Mouse (Mus musculus) lung, postnatal 0 days (tissue): Measurements from ENCODE around the gene Radil. TPM values are rescaled to one million over a fixed set of nuclear protein-coding genes. Genes with fewer than 3 reads are reported as not detected.

Source experiments
- ATAC-seq: fragments of 200-750 bp; cut with Nextera tagmentation; 2 replicates; pipeline ENCODE4 v1.8.0; 2017; ENCODE audit warnings: moderate library complexity
- DNase-seq: peaks from one replicate; pipeline ENCODE4 v3.0.0-alpha.2; 2016; ENCODE audit warnings: low spot score
- H3K27ac ChIP-seq: fragments of 300-500 bp; sonication (generic); 2 replicates; pipeline ENCODE4 v1.5.1; 2014; ENCODE audit warnings: antibody characterized with exemption, mild to moderate bottlenecking, low read length, mixed read lengths
- H3K27me3 ChIP-seq: fragments of 300-500 bp; sonication (generic); replicated peaks from 2 replicates; pipeline ENCODE4 v1.6.1; 2014; ENCODE audit warnings: low read length, mixed read lengths; ENCODE audit not compliant: insufficient read depth
- H3K36me3 ChIP-seq: fragments of 300-500 bp; sonication (generic); 2 replicates; pipeline ENCODE4 v1.6.1; 2014; ENCODE audit warnings: low read length, mixed read lengths; ENCODE audit not compliant: insufficient read depth
- H3K4me1 ChIP-seq: fragments of 300-500 bp; sonication (generic); 2 replicates; pipeline ENCODE4 v1.6.1; 2014; ENCODE audit warnings: antibody characterized with exemption, low read depth, low read length, mixed read lengths; ENCODE audit not compliant: insufficient read depth
- H3K4me2 ChIP-seq: fragments of 300-500 bp; sonication (generic); replicated peaks from 2 replicates; pipeline ENCODE4 v1.6.1; 2014; ENCODE audit warnings: low read depth, mild to moderate bottlenecking, low read length, moderate library complexity, mixed read lengths
- H3K4me3 ChIP-seq: fragments of 300-500 bp; sonication (generic); 2 replicates; pipeline ENCODE4 v1.5.1; 2014; ENCODE audit warnings: low read depth, low read length
- H3K9ac ChIP-seq: fragments of 300-500 bp; sonication (generic); replicated peaks from 2 replicates; pipeline ENCODE4 v1.6.1; 2014; ENCODE audit warnings: low read depth, mild to moderate bottlenecking
- H3K9me3 ChIP-seq: fragments of 300-500 bp; sonication (generic); 2 replicates; pipeline ENCODE4 v1.6.1; 2016; ENCODE audit warnings: low read length, mixed read lengths
- CTCF ChIP-seq: IDR thresholded peaks from 2 replicates; pipeline ENCODE4 v1.5.1; 2016; ENCODE audit warnings: antibody characterized with exemption, mild to moderate bottlenecking
- EP300 ChIP-seq: IDR thresholded peaks from 2 replicates; pipeline ENCODE4 v1.6.1; 2016; ENCODE audit warnings: antibody characterized with exemption, mild to moderate bottlenecking, control low read depth
- WGBS: fragments of 180-500 bp; shearing (Covaris S2); extraction: QIAGEN DNeasy Blood & Tissue Kit; methylation state at CpG from one replicate; pipeline ENCODE4 v1.1.7; 2014; 5-methylcytosine and 5-hydroxymethylcytosine counted together
- polyA plus RNA-seq: library from polyadenylated mRNA; unstranded; fragments of >200 nt; fragmentation: Nextera tagmentation; extraction: Ambion mirVana; gene quantifications from 2 replicates; pipeline ENCODE4 v1.2.1, GENCODE M21; 2015

The Radil gene
- polyA plus RNA-seq, 1 experiment from 2014 or later, result 13.5 TPM

GRCm38 (mm10) chr5:142547066-142547465 is 3.8 kb downstream of the Radil start:
- WGBS, result 82% methylated on average over 3 of the region's 3 CpGs
- ATAC-seq (no peak), DNase-seq (no peak)
- Histone ChIP-seq H3K27me3 (no peaks in the 10 kb centered on the region), H3K4me3 (no peak overlapping the region), H3K4me2 (no peak overlapping the region), H3K9ac (no peak overlapping the region), H3K27ac (no peak overlapping the region), H3K9me3 (no peaks in the 10 kb centered on the region), H3K4me1 (peaks cover 6% of the 10 kb centered on the region; the same call in 1 of the 2 replicates), H3K36me3 (no peaks in the 10 kb centered on the region)
- TF ChIP-seq CTCF, result no peak
- TF ChIP-seq EP300, result no peak

- H3K27ac ChIP-seq, result no peak overlapping the region
- no peak for DNase-seq
- WGBS, result 27% methylated on average over 5 of the region's 5 CpGs
Observed at GRCm38 (mm10) chr5:142546344-142546743, 4.6 kb downstream of the Radil start.

GRCm38 (mm10) chr5:142545014-142545795 is 5.7 kb downstream of the Radil start:
- ATAC-seq, result peak; percentile 87
- peak overlapping the region; percentile 69 for H3K27ac ChIP-seq

More at GRCm38 (mm10) chr5:142546344-142546743, 4.6 kb downstream of the Radil start:
- no peak overlapping the region for H3K4me3 ChIP-seq
- H3K4me1 ChIP-seq, result peaks cover 6% of the 10 kb centered on the region; the same call in 1 of the 2 replicates
- H3K27me3 ChIP-seq, result no peaks in the 10 kb centered on the region
- no peaks in the 10 kb centered on the region for H3K9me3 ChIP-seq
- no peak overlapping the region for H3K9ac ChIP-seq
- no peak for ATAC-seq
- H3K4me2 ChIP-seq, result no peak overlapping the region
- TF ChIP-seq CTCF, result no peak
- TF ChIP-seq EP300, result no peak
- H3K36me3 ChIP-seq, result no peaks in the 10 kb centered on the region

GRCm38 (mm10) chr5:142537286-142537685 is 13.6 kb downstream of the Radil start:
- Histone ChIP-seq H3K36me3 (no peaks in the 10 kb centered on the region), H3K4me2 (no peak overlapping the region), H3K9ac (no peak overlapping the region), H3K27ac (no peak overlapping the region), H3K4me3 (no peak overlapping the region), H3K9me3 (no peaks in the 10 kb centered on the region), H3K27me3 (no peaks in the 10 kb centered on the region), H3K4me1 (no peaks in the 10 kb centered on the region)
- WGBS, result 75% methylated on average over 3 of the region's 3 CpGs
- no peak for DNase-seq
- TF ChIP-seq EP300 (no peak), CTCF (no peak)
- no peak for ATAC-seq

More at GRCm38 (mm10) chr5:142545014-142545795, 5.7 kb downstream of the Radil start:
- no peak overlapping the region for H3K4me3 ChIP-seq
- H3K27me3 ChIP-seq, result no peaks in the 10 kb centered on the region
- DNase-seq, result peak; percentile 82
- no peaks in the 10 kb centered on the region for H3K9me3 ChIP-seq
- H3K4me1 ChIP-seq, result peaks cover 6% of the 10 kb centered on the region; the same call in 1 of the 2 replicates
- 35% methylated on average over 5 of the region's 5 CpGs for WGBS
- TF ChIP-seq CTCF (no peak), EP300 (peak; percentile 82)
- H3K4me2 ChIP-seq, result no peak overlapping the region
- H3K36me3 ChIP-seq, result no peaks in the 10 kb centered on the region
- no peak overlapping the region for H3K9ac ChIP-seq

GRCm38 (mm10) chr5:142535388-142535787 is 15.5 kb downstream of the Radil start:
- DNase-seq (no peak), ATAC-seq (no peak)
- TF ChIP-seq EP300 (no peak), CTCF (no peak)
- WGBS, result 76% methylated on average over 4 of the region's 4 CpGs
- H3K36me3 ChIP-seq, result no peaks in the 10 kb centered on the region
- no peaks in the 10 kb centered on the region for H3K9me3 ChIP-seq
- no peaks in the 10 kb centered on the region for H3K4me1 ChIP-seq
- H3K9ac ChIP-seq, result no peak overlapping the region
- no peaks in the 10 kb centered on the region for H3K27me3 ChIP-seq
- no peak overlapping the region for H3K4me3 ChIP-seq
- H3K4me2 ChIP-seq, result no peak overlapping the region
- H3K27ac ChIP-seq, result no peak overlapping the region

- Histone ChIP-seq H3K4me1 (no peaks in the 10 kb centered on the region), H3K27ac (no peak within 1 kb of the TSS), H3K4me2 (peak within 1 kb of the TSS; percentile 22; the same call in 1 of the 2 replicates), H3K9ac (no peak within 1 kb of the TSS), H3K27me3 (no peaks in the 10 kb centered on the region), H3K36me3 (no peaks in the 10 kb centered on the region), H3K9me3 (no peaks in the 10 kb centered on the region), H3K4me3 (no peak within 1 kb of the TSS)
- 36% methylated on average over 32 of the region's 41 CpGs for WGBS
- TF ChIP-seq EP300 (no peak), CTCF (no peak)
- ATAC-seq (no peak), DNase-seq (no peak)
Observed at GRCm38 (mm10) chr5:142529915-142530314, 21.0 kb downstream of the Radil start, which contains the start of gene Papolb. Papolb (minus strand) TSS chr5:142530076.
